9 mouse cellular contexts compared by ENCODE assay signal in genomic region chr2:131770852-131771251, GRCm38 (mm10).
DNase-seq lines count a peak whose midpoint lies in the region; ATAC-seq and TF ChIP-seq lines count a peak whose summit lies in the region.
"Had no signal": no experiment of that assay in that cellular context is flagged by ENCODE, and none has a peak within 500 bp of the region (broad histone marks: within the 10 kb centered on the region; RNA-seq: fewer than 3 reads in every experiment).

No protein-coding gene starts in this region.

- no peaks in the 10 kb centered on the region for H3K9me3 ChIP-seq in heart, postnatal 0 days (replicated peaks; ENCODE audit: control insufficient read depth, low read length)
- H3K9me3 ChIP-seq in heart, embryonic 11.5 days (replicated peaks; ENCODE audit: control insufficient read depth, low read length): no peaks in the 10 kb centered on the region
- no peaks in the 10 kb centered on the region for H3K9me3 ChIP-seq in ES-Bruce4 (replicated peaks; ENCODE audit: control insufficient read depth, insufficient read depth, low read length, poor library complexity, severe bottlenecking)
- H3K9me3 ChIP-seq: embryonic facial prominence, embryonic 15.5 days had no signal

- TF ChIP-seq CTCF in heart, postnatal 0 days (IDR thresholded peaks at IDR 0.05; ENCODE audit: low read depth): peak; percentile 78
- peak; percentile 37 for TF ChIP-seq CTCF in ES-Bruce4 (IDR thresholded peaks at IDR 0.05; ENCODE audit: low read depth, low read length)

- H3K27ac ChIP-seq in heart, postnatal 0 days (ENCODE audit: low read depth): no peak overlapping the region
- no peak overlapping the region for H3K27ac ChIP-seq in heart, embryonic 11.5 days (ENCODE audit: low read depth, low read length)
- no peak overlapping the region for H3K27ac ChIP-seq in ES-Bruce4 (ENCODE audit: insufficient read depth, low read length)
- H3K27ac ChIP-seq: embryonic facial prominence, embryonic 15.5 days had no signal

- no peak for TF ChIP-seq POLR2A in ES-Bruce4 (IDR thresholded peaks at IDR 0.05; ENCODE audit: insufficient read depth, low read length)

- no peak overlapping the region for H3K9ac ChIP-seq in heart, postnatal 0 days (replicated peaks; ENCODE audit: low read depth, low read length)
- no peak overlapping the region for H3K9ac ChIP-seq in heart, embryonic 11.5 days (ENCODE audit: low read depth, low read length)
- no peak overlapping the region for H3K9ac ChIP-seq in ES-Bruce4 (ENCODE audit: low read depth, poor library complexity, severe bottlenecking)
- H3K9ac ChIP-seq: embryonic facial prominence, embryonic 15.5 days had no signal

- 55% methylated on average over 5 of the region's 5 CpGs for WGBS in heart, postnatal 0 days
- WGBS in heart, embryonic 11.5 days (ENCODE audit: insufficient replicate concordance): 52% methylated on average over 5 of the region's 5 CpGs

- H3K27me3 ChIP-seq in heart, postnatal 0 days (ENCODE audit: control insufficient read depth, insufficient read depth, low read length): no peaks in the 10 kb centered on the region
- H3K27me3 ChIP-seq in heart, embryonic 11.5 days (ENCODE audit: control insufficient read depth, insufficient read depth, low read length): no peaks in the 10 kb centered on the region
- H3K27me3 ChIP-seq in ES-Bruce4 (ENCODE audit: control insufficient read depth, insufficient read depth, low read length, poor library complexity, severe bottlenecking): no peaks in the 10 kb centered on the region
- H3K27me3 ChIP-seq: embryonic facial prominence, embryonic 15.5 days had no signal

- no peaks in the 10 kb centered on the region for H3K4me1 ChIP-seq in heart, postnatal 0 days (ENCODE audit: control insufficient read depth, insufficient read depth)
- H3K4me1 ChIP-seq in heart, embryonic 11.5 days (ENCODE audit: control insufficient read depth, insufficient read depth, low read length): no peaks in the 10 kb centered on the region
- no peaks in the 10 kb centered on the region for H3K4me1 ChIP-seq in ES-Bruce4 (ENCODE audit: control insufficient read depth, insufficient read depth, low read length)
- H3K4me1 ChIP-seq: embryonic facial prominence, embryonic 15.5 days had no signal

- H3K4me2 ChIP-seq in heart, postnatal 0 days (ENCODE audit: low read depth, low read length): no peak overlapping the region
- no peak overlapping the region for H3K4me2 ChIP-seq in heart, embryonic 11.5 days
- H3K4me2 ChIP-seq: embryonic facial prominence, embryonic 15.5 days had no signal

- ATAC-seq in heart, postnatal 0 days (ENCODE audit: insufficient read depth, low read depth): peak; percentile 58
- ATAC-seq in heart, embryonic 11.5 days (replicated peaks; ENCODE audit: insufficient number of reproducible peaks, low FRiP score, low TSS enrichment): no peak

- no peaks in the 10 kb centered on the region for H3K36me3 ChIP-seq in heart, postnatal 0 days (replicated peaks; ENCODE audit: control insufficient read depth, insufficient read depth, low read length)
- no peaks in the 10 kb centered on the region for H3K36me3 ChIP-seq in heart, embryonic 11.5 days (ENCODE audit: control insufficient read depth, insufficient read depth, low read length)
- H3K36me3 ChIP-seq in ES-Bruce4 (ENCODE audit: control insufficient read depth, insufficient read depth, low read length, poor library complexity, severe bottlenecking): no peaks in the 10 kb centered on the region
- H3K36me3 ChIP-seq: embryonic facial prominence, embryonic 15.5 days had no signal

- DNase-seq in heart, postnatal 0 days (ENCODE audit: low spot score): no peak
- peak; percentile 88 for DNase-seq in brain, adult 2 months (ENCODE audit: low read depth, low spot score)
- peak; percentile 40 for DNase-seq in gastrocnemius, postnatal 10 days
- DNase-seq in layer of hippocampus, postnatal 36 days: peak; percentile 43 to 66
- peak; percentile 63 for DNase-seq in retina, postnatal 1 day
- DNase-seq in urinary bladder, adult 2 months (ENCODE audit: low spot score): no peak

- TF ChIP-seq EP300 in heart, postnatal 0 days (IDR thresholded peaks at IDR 0.05; ENCODE audit: low read depth): no peak
- TF ChIP-seq EP300 in ES-Bruce4 (IDR thresholded peaks at IDR 0.05; ENCODE audit: insufficient read depth, low read depth, low read length): no peak

- H3K4me3 ChIP-seq in heart, postnatal 0 days (ENCODE audit: low read depth, low read length): no peak overlapping the region
- H3K4me3 ChIP-seq in heart, embryonic 11.5 days (ENCODE audit: low read depth, low read length): no peak overlapping the region
- no peak overlapping the region for H3K4me3 ChIP-seq in ES-Bruce4 (ENCODE audit: low read depth, low read length)
- H3K4me3 ChIP-seq: embryonic facial prominence, embryonic 15.5 days had no signal

Comparison
In these comparisons a context has a peak if more than half of its experiments do, and no peak if none do; other contexts are left out.
1. DNase-seq: peak in brain, adult 2 months (single experiment), gastrocnemius, postnatal 10 days (single experiment), layer of hippocampus, postnatal 36 days (2 of 2) and retina, postnatal 1 day (single experiment); none in heart, postnatal 0 days (single experiment) and urinary bladder, adult 2 months (single experiment).